Mouse (Mus musculus): ENCODE results near the gene Fam227a.

DNA sequence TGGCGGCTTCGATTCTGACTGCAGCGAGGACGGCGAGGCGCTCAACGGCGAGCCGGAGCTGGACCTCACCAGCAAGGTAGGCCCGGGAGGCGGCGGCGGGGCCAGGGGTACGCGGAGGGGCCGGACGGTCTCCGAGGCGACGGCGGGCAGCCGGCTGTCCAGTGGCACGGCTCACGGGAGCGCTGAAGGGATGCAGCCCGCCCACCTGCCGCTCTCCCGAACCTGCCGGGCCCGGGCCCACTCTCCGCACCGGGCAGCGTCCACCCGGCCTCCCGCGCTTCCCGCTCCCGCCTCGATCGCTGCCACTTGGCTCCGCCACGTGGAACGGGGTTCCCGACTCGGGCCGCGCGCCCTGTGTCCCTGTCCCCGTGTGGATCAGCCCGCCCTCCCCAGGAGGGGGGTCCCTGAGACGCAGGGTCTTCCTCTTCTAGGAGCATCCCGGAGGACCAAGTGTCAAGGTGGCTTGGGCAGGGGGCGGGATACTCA lies 32.3 kb upstream of the Fam227a start:
- 0 out of 4 replicates have a peak, but pooled peaks of 1 of the 2 experiments have one; percentile 7 for TF ChIP-seq POLR2A (IDR thresholded peaks at IDR 0.05; ENCODE audit: control insufficient read depth in 1 of 2, insufficient read depth in 1 of 2, low read depth in 1 of 2, low read length in 2 of 2, poor library complexity in 1 of 2)
- no peak for TF ChIP-seq RAD21 (IDR thresholded peaks at IDR 0.05; ENCODE audit: low read depth, low read length)
- TF ChIP-seq CTCF (IDR thresholded peaks at IDR 0.05 in 2 of 3, conservative IDR thresholded peaks at IDR 0.05 in 1 of 3; ENCODE audit: control insufficient read depth in 1 of 3, insufficient read depth in 1 of 3, low read depth in 2 of 3, low read length in 3 of 3, poor library complexity in 1 of 3, severe bottlenecking in 1 of 3) = no peak
- no peak for TF ChIP-seq TCF12 (IDR thresholded peaks at IDR 0.05; ENCODE audit: low read depth, low read length)
- TF ChIP-seq GABPA (IDR thresholded peaks at IDR 0.05; ENCODE audit: low read depth, low read length) = no peak
- no peak for TF ChIP-seq TBP (IDR thresholded peaks at IDR 0.05; ENCODE audit: low read depth, low read length)
- no peak for TF ChIP-seq ZNF384 (IDR thresholded peaks at IDR 0.05; ENCODE audit: low read depth, low read length)
- TF ChIP-seq USF1 (IDR thresholded peaks at IDR 0.05; ENCODE audit: low read depth, low read length) = no peak
- TF ChIP-seq NRF1 (IDR thresholded peaks at IDR 0.05; ENCODE audit: insufficient read depth, low read depth, low read length, poor library complexity, severe bottlenecking) = no peak
- peak; percentile 66; the same call in 1 of the 2 replicates for TF ChIP-seq MXI1 (IDR thresholded peaks at IDR 0.05; ENCODE audit: low read depth, low read length)

Data from MEL (cell line).